Mouse (Mus musculus) B cell, adult (primary cell): ENCODE data around the gene Syncrip. TPM values are rescaled to one million over a fixed set of nuclear protein-coding genes. Genes with fewer than 3 reads are reported as not detected.

Experiments
- total RNA-seq: library from RNA; stranded (reverse); gene quantifications from 4 replicates; pipeline ENCODE4 v1.2.4, GENCODE M21; 2023; ENCODE audit not compliant: inconsistent age

Syncrip gene
- total RNA-seq = 101 to 108 TPM (median 104 TPM) in 4 replicates

GRCm38 (mm10) chr9:88482230-88482828 lies at the start of gene Syncrip:
Gene Syncrip (minus strand): TSS chr9:88482574.

GRCm38 (mm10) chr9:88438555-88439237 lies 43.7 kb downstream of the Syncrip start, which contains the start of gene Snx14:
Gene Snx14 (minus strand): TSS chr9:88438958.

Other genes with a start within 250 kb of the Syncrip start
- gene Nt5e, start 155.4 kb downstream of the Syncrip start, total RNA-seq = 9.5 to 15.0 TPM (median 12.2 TPM) in 4 replicates
- gene Snx14, start 43.6 kb downstream of the Syncrip start, total RNA-seq = 23.8 to 29.4 TPM (median 27.0 TPM) in 4 replicates
- gene Gm20537, start 26.0 kb downstream of the Syncrip start, total RNA-seq = 1.0 to 2.0 TPM in 2 of 4 replicates, not detected in the others
- gene Zfp949, start 65.4 kb upstream of the Syncrip start, total RNA-seq = 5.9 to 12.0 TPM (median 7.6 TPM) in 4 replicates
- gene Trim43a, start 98.3 kb upstream of the Syncrip start, total RNA-seq = 1.2 TPM in 1 of 4 replicates, not detected in the others
- gene Mthfsl, start 237.7 kb upstream of the Syncrip start, total RNA-seq = 54.8 to 73.4 TPM (median 61.1 TPM) in 4 replicates
- gene Bcl2a1d, start 249.3 kb upstream of the Syncrip start, total RNA-seq = 31.0 to 54.8 TPM (median 41.5 TPM) in 4 replicates